Mouse (Mus musculus) stomach, postnatal 0 days (tissue): Measurements from ENCODE around the gene Tle2. TPM values are rescaled to one million over a fixed set of nuclear protein-coding genes. Genes with fewer than 3 reads are reported as not detected.

Experiments
- ATAC-seq: fragments of 200-750 bp; cut with Nextera tagmentation; 2 replicates; pipeline ENCODE4 v1.8.0; 2017; ENCODE audit not compliant: low FRiP score, low TSS enrichment
- DNase-seq: peaks from one replicate; pipeline ENCODE4 v3.0.0-alpha.2; 2016; ENCODE audit warnings: low spot score
- H3K27ac ChIP-seq: fragments of 300-500 bp; sonication (generic); replicated peaks from 2 replicates; pipeline ENCODE4 v1.5.1; 2014; ENCODE audit warnings: mild to moderate bottlenecking, control low read depth
- H3K27me3 ChIP-seq: fragments of 300-500 bp; sonication (generic); 2 replicates; pipeline ENCODE4 v1.6.1; 2014; ENCODE audit warnings: low read length; ENCODE audit not compliant: control insufficient read depth, insufficient read depth
- H3K36me3 ChIP-seq: fragments of 300-500 bp; sonication (generic); 2 replicates; pipeline ENCODE4 v1.6.1; 2014; ENCODE audit warnings: low read length, mixed read lengths; ENCODE audit not compliant: control insufficient read depth, insufficient read depth
- H3K4me1 ChIP-seq: fragments of 300-500 bp; sonication (generic); replicated peaks from 2 replicates; pipeline ENCODE4 v1.6.1; 2014; ENCODE audit warnings: antibody characterized with exemption; ENCODE audit not compliant: control insufficient read depth, insufficient read depth
- H3K4me2 ChIP-seq: fragments of 300-500 bp; sonication (generic); replicated peaks from 2 replicates; pipeline ENCODE4 v1.6.1; 2014; ENCODE audit warnings: low read depth, mild to moderate bottlenecking, control low read depth, moderate library complexity
- H3K4me3 ChIP-seq: fragments of 300-500 bp; sonication (generic); 2 replicates; pipeline ENCODE4 v1.5.1; 2014; ENCODE audit warnings: low read depth, low read length, control low read depth
- H3K9ac ChIP-seq: fragments of 300-500 bp; sonication (generic); 2 replicates; pipeline ENCODE4 v1.6.1; 2014; ENCODE audit warnings: mild to moderate bottlenecking, low read length, control low read depth, mixed read lengths
- H3K9me3 ChIP-seq: fragments of 300-500 bp; sonication (generic); 2 replicates; pipeline ENCODE4 v1.6.1; 2016; ENCODE audit warnings: low read length; ENCODE audit not compliant: control insufficient read depth
- CTCF ChIP-seq: IDR thresholded peaks from 2 replicates; pipeline ENCODE4 v1.5.1; 2016; ENCODE audit warnings: antibody characterized with exemption, low read depth, mild to moderate bottlenecking, moderate library complexity
- EP300 ChIP-seq: optimal IDR thresholded peaks from 2 replicates; pipeline ENCODE3; 2016; ENCODE audit warnings: antibody characterized with exemption
- WGBS: fragments of 180-500 bp; shearing (Covaris S2); extraction: QIAGEN DNeasy Blood & Tissue Kit; methylation state at CpG from one replicate; pipeline ENCODE4 v1.1.7; 2014; 5-methylcytosine and 5-hydroxymethylcytosine counted together
- polyA plus RNA-seq: library from polyadenylated mRNA; unstranded; fragments of >200 nt; fragmentation: Nextera tagmentation; extraction: Ambion mirVana; gene quantifications from 2 replicates; pipeline ENCODE4 v1.2.1, GENCODE M21; 2015

Tle2 gene
- polyA plus RNA-seq, 1 experiment from 2014 or later, result 4.8 TPM

- ATAC-seq (peak; percentile 93), DNase-seq (peak; percentile 96)
- peak within 1 kb of the TSS; percentile 61 for H3K9ac ChIP-seq
- no peak for TF ChIP-seq CTCF
- TF ChIP-seq EP300, result no peak
- H3K4me2 ChIP-seq, result peak within 1 kb of the TSS; percentile 73
- no peaks in the 10 kb centered on the region for H3K36me3 ChIP-seq
- H3K27me3 ChIP-seq, result no peaks in the 10 kb centered on the region
- peaks cover 9% of the 10 kb centered on the region; the same call in 1 of the 2 replicates for H3K4me1 ChIP-seq
- peak within 1 kb of the TSS; percentile 50 for H3K4me3 ChIP-seq
- under 1% methylated on average over 39 of the region's 39 CpGs for WGBS
- no peaks in the 10 kb centered on the region for H3K9me3 ChIP-seq
- H3K27ac ChIP-seq, result peak within 1 kb of the TSS; percentile 91
Measured at GRCm38 (mm10) chr10:81605974-81606751, 31.8 kb downstream of the Tle2 start, which contains the start of gene BC025920. Gene BC025920 (plus strand): TSS chr10:81606270.

- no peak overlapping the region for H3K4me2 ChIP-seq
- DNase-seq (no peak), ATAC-seq (no peak)
- H3K9me3 ChIP-seq, result no peaks in the 10 kb centered on the region
- H3K36me3 ChIP-seq, result no peaks in the 10 kb centered on the region
- no peaks in the 10 kb centered on the region for H3K27me3 ChIP-seq
- H3K27ac ChIP-seq, result no peak overlapping the region
- peaks cover 5% of the 10 kb centered on the region; the same call in 1 of the 2 replicates for H3K4me1 ChIP-seq
- WGBS, result 93% methylated on average over 1 of the region's 1 CpGs
- no peak overlapping the region for H3K4me3 ChIP-seq
- no peak overlapping the region for H3K9ac ChIP-seq
- TF ChIP-seq EP300 (no peak), CTCF (peak; percentile 45)
Measured at GRCm38 (mm10) chr10:81608308-81608707, 33.9 kb downstream of the Tle2 start.

GRCm38 (mm10) chr10:81612779-81613178 lies 38.4 kb downstream of the Tle2 start:
- Histone ChIP-seq H3K4me2 (no peak overlapping the region), H3K27me3 (no peaks in the 10 kb centered on the region), H3K36me3 (no peaks in the 10 kb centered on the region), H3K27ac (no peak overlapping the region), H3K4me1 (no peaks in the 10 kb centered on the region), H3K4me3 (no peak overlapping the region), H3K9ac (no peak overlapping the region), H3K9me3 (no peaks in the 10 kb centered on the region)
- TF ChIP-seq EP300, result no peak
- no peak for TF ChIP-seq CTCF
- WGBS, result 57% methylated on average over 3 of the region's 3 CpGs
- ATAC-seq, result no peak; the same call in 1 of the 2 replicates
- DNase-seq, result no peak

GRCm38 (mm10) chr10:81615486-81615885 lies 41.1 kb downstream of the Tle2 start:
- H3K9me3 ChIP-seq, result no peaks in the 10 kb centered on the region
- WGBS, result 53% methylated on average over 6 of the region's 6 CpGs
- no peaks in the 10 kb centered on the region for H3K27me3 ChIP-seq
- no peak for DNase-seq
- no peak overlapping the region for H3K4me2 ChIP-seq
- TF ChIP-seq EP300 (no peak), CTCF (no peak)
- H3K27ac ChIP-seq, result no peak overlapping the region
- no peaks in the 10 kb centered on the region for H3K36me3 ChIP-seq
- no peak overlapping the region for H3K4me3 ChIP-seq
- no peak overlapping the region for H3K9ac ChIP-seq
- no peaks in the 10 kb centered on the region for H3K4me1 ChIP-seq
- ATAC-seq, result no peak

- TF ChIP-seq EP300, result no peak
- no peak for TF ChIP-seq CTCF
- 74% methylated on average over 5 of the region's 5 CpGs for WGBS
Measured at GRCm38 (mm10) chr10:81619976-81620375, 45.6 kb downstream of the Tle2 start.

DNA sequence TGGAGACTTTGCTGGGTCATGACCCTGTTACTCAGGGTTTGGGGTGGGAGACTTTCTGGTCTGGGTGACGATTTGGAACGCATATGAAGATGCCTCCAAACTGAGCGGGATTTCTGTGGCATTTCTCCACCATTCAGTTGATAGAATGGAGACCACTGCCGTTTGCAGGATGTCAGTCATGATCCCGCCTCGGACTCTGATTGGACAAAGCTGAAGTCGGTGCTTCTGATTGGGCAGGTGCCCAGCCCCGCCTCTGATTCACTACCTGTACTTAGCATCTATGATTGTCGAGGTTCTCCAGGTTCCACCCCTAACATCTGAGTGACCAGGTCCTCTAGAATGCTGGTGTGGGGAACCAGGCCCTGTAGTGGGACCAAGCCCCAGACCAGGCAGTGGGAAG lies 46.4 kb downstream of the Tle2 start:
- no peak overlapping the region for H3K4me3 ChIP-seq

More at GRCm38 (mm10) chr10:81619976-81620375, 45.6 kb downstream of the Tle2 start:
- ATAC-seq (no peak), DNase-seq (no peak)
- Histone ChIP-seq H3K36me3 (peaks cover 8% of the 10 kb centered on the region), H3K27ac (no peak overlapping the region), H3K9me3 (no peaks in the 10 kb centered on the region), H3K4me2 (no peak overlapping the region), H3K9ac (no peak overlapping the region), H3K4me1 (no peaks in the 10 kb centered on the region), H3K4me3 (no peak overlapping the region), H3K27me3 (no peaks in the 10 kb centered on the region)

More for the DNA sequence above, 46.4 kb downstream of the Tle2 start:
- no peaks in the 10 kb centered on the region for H3K4me1 ChIP-seq
- WGBS, result 53% methylated on average over 9 of the region's 9 CpGs
- H3K4me2 ChIP-seq, result no peak overlapping the region
- no peak for ATAC-seq
- no peak overlapping the region for H3K9ac ChIP-seq
- H3K27ac ChIP-seq, result no peak overlapping the region
- H3K36me3 ChIP-seq, result peaks cover 8% of the 10 kb centered on the region
- no peaks in the 10 kb centered on the region for H3K9me3 ChIP-seq
- no peaks in the 10 kb centered on the region for H3K27me3 ChIP-seq
- no peak for DNase-seq
- TF ChIP-seq CTCF (no peak), EP300 (no peak)
